Mouse (Mus musculus) inflammation-experienced regulatory T-cells, adult 6 months (primary cell): ENCODE data around the gene Tmem258. TPM values are rescaled to one million over a fixed set of nuclear protein-coding genes. Genes with fewer than 3 reads are reported as not detected.

Experiments used
- ATAC-seq: one replicate; pipeline ENCODE4 v1.8.0; 2017
- polyA plus RNA-seq, 3 experiments: library from polyadenylated mRNA; unstranded; fragments of 100-300 nt; shearing (Covaris generic); gene quantifications; one replicate each; pipeline ENCODE4 v1.2.1; 2017

The Tmem258 gene
- polyA plus RNA-seq, 3 experiments from 2014 or later: 337 to 380 (median 368) TPM

GRCm38 (mm10) chr19:10224637-10225453 lies 21.0 kb downstream of the Tmem258 start:
- ATAC-seq: no peak

DNA sequence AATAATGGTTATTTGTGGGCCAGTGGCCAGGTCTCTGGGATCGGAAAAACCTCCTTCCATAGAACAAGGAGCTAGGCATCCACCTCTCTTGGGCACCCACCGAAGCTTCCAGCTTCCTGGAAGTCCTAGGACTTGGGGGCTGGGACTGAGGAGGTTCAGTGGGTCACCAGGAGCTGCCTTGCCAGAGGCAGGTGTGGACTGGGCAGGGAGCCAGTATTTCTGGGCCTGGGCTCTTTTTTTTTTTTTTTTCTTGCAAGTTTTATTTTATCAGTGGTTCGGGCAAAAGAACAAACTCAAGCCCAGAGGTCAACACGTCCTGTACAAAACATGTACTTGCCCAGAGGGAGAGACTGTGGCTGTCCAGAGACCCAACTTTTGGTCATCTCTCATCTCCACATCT lies 22.0 kb downstream of the Tmem258 start:
- ATAC-seq: no peak

GRCm38 (mm10) chr19:10231016-10231415 lies 27.2 kb downstream of the Tmem258 start:
- ATAC-seq: no peak

GRCm38 (mm10) chr19:10231871-10232270 lies 28.1 kb downstream of the Tmem258 start:
- no peak for ATAC-seq

DNA sequence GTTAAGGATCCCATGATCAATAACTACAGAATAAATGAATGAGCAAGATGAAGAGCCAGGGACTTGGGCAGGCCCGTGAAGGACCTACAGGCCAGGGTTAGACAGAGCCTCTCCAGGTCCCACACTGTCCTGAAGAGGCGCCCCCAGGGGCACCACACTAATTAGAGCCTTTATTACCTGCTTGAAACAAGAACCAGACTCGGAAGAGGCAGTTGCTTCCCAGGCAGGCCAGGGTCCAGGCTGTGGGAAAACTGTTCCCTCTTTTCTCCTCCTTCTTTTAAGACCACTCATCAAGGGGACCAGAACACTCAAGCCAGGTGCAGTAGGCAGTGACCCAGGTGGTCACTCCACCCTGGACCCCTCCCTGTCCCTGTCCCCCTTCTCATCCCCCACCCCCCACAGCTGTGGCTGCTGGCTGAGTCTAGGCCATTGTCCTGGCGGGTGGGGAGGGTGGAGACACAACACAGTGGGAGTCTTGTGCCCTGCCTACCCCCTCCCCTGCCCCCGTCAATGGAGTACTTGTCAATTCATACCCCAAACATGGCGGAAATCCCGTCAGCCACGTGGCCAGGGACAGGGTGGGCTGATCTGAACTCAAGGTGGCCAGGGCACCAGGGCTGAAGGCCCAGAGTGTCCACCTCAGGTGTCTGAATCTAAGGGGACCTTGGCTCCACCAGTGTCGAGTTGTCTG lies 28.7 kb downstream of the Tmem258 start:
- no peak for ATAC-seq

- no peak for ATAC-seq
Observed at GRCm38 (mm10) chr19:10235784-10236565, 32.2 kb downstream of the Tmem258 start.

- no peak for ATAC-seq
Observed at GRCm38 (mm10) chr19:10238477-10238876, 34.7 kb downstream of the Tmem258 start.

GRCm38 (mm10) chr19:10239419-10239818 lies 35.6 kb downstream of the Tmem258 start:
- no peak for ATAC-seq

GRCm38 (mm10) chr19:10239975-10240653 lies 36.3 kb downstream of the Tmem258 start:
- no peak for ATAC-seq

DNA sequence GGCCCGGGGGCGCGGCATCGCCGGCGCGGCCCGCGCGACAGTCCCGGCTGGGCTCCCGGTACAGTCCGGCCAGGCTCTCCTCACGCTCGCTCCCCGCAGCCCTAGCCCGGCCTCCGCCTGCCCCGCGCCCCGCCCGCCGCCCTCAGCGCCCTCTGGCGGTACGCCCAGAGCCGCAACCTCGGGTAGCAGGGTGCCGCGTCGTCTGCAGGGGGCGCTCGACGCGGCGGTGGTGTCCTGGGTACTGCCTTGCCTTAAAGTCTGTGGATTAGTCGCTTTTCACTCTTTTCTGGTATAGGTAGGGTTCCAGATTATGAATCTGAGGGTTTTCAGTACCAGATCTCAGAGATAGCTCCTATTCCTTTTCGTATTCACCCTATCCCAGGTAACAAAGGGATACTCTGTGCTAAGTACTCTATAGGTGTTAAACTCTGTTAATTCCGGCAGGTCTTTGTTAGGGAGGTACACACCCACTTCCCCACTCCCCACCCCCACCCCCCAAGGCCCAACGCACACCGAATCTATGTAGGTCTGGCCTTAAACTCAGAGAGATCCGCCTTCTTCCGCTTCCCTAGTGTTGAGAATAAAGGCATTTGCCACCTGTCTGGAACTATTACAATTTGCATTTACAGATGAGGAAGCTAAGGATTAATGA lies 37.0 kb downstream of the Tmem258 start, which contains the start of gene Myrf:
Gene Myrf (minus strand): TSS at position 95 of the 652 bp plus-strand sequence.
- peak; percentile 58 for ATAC-seq

GRCm38 (mm10) chr19:10242916-10243315 lies 39.1 kb downstream of the Tmem258 start:
- no peak for ATAC-seq

DNA sequence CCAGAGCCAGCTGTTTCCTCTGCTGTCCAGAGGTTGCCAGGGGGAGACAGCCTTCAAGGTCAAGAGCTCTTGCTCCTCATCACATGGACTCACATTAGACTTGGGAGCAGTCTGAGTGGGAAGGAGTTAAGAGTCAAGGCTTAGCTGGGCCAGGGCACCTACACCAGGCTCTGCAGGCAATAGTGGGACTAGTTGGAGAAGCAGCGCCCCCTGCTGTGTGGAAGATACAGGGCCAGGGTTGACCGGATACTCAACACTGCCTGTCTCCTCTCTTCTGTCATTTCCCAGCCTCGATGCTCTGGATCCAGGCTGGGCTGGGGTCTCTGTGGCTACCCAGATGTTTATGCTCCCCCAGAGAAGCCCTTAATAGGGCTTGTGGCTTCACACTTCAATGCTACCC lies 40.4 kb downstream of the Tmem258 start:
- ATAC-seq: no peak

GRCm38 (mm10) chr19:10247165-10247564 lies 43.4 kb downstream of the Tmem258 start:
- ATAC-seq: no peak

- no peak for ATAC-seq
Observed at GRCm38 (mm10) chr19:10248128-10248527, 44.3 kb downstream of the Tmem258 start.

Other genes with a start within 250 kb of the Tmem258 start
- gene Fth1, start 223.4 kb upstream of the Tmem258 start, polyA plus RNA-seq: 1,000 to 10,000 TPM; 1,678 to 2,599 (median 2,226) TPM
- gene Best1, start 202.4 kb upstream of the Tmem258 start, polyA plus RNA-seq: under 1 TPM in 1 of 3 experiments, not detected in 2; 0.21 TPM
- not detected for gene Rab3il1, start 202.3 kb upstream of the Tmem258 start, polyA plus RNA-seq
- gene Fads3, start 162.4 kb upstream of the Tmem258 start, polyA plus RNA-seq: not detected
- under 1 TPM in 1 of 3 experiments, not detected in 2; 0.15 TPM for gene Fads2, start 102.3 kb upstream of the Tmem258 start, polyA plus RNA-seq
- 1 to 10 TPM; 5.4 to 6.0 (median 5.7) TPM for gene Fads1, start 21.1 kb upstream of the Tmem258 start, polyA plus RNA-seq
- 100 to 1,000 TPM in 1 of 3 experiments, 10 to 100 TPM in 2; 51.3 to 106 (median 64.4) TPM for gene Fen1, start 155 bp downstream of the Tmem258 start, polyA plus RNA-seq
- not detected for gene Myrf, start 36.7 kb downstream of the Tmem258 start, polyA plus RNA-seq
- under 1 TPM in 1 of 3 experiments, not detected in 2; 0.11 TPM for gene Dagla, start 100.9 kb downstream of the Tmem258 start, polyA plus RNA-seq
- gene Syt7, start 185.1 kb downstream of the Tmem258 start, polyA plus RNA-seq: under 1 TPM in 1 of 3 experiments, not detected in 2; 0.05 TPM